Mouse (Mus musculus): ENCODE results near the gene Gm10959.
"Not testable (repeated sequence)": the region's sequence is repeated elsewhere in the genome, so short reads cannot be mapped to it uniquely, and the experiment has no call there.

Gene Gm10959

GRCm38 (mm10) chr3:122919260-122919659 is at the start of gene Gm10959:
TSS of gene Gm10959 (minus strand) at chr3:122919360.
- DNase-seq, result no peak

- DNase-seq, result no peak
Observed at GRCm38 (mm10) chr3:122968391-122968790, 49.2 kb upstream of the Gm10959 start.

GRCm38 (mm10) chr3:122964301-122964700 is 45.1 kb upstream of the Gm10959 start:
- DNase-seq, result no peak

GRCm38 (mm10) chr3:122950129-122950528 is 31.0 kb upstream of the Gm10959 start:
- DNase-seq, result no peak

GRCm38 (mm10) chr3:122943387-122943890 is 24.3 kb upstream of the Gm10959 start:
- DNase-seq, result no peak

- DNase-seq, result peak in 1 of 2 experiments; percentile 25
Observed at GRCm38 (mm10) chr3:122939215-122939614, 20.1 kb upstream of the Gm10959 start.

- not testable (repeated sequence) for DNase-seq
Observed at GRCm38 (mm10) chr3:122937176-122937575, 18.0 kb upstream of the Gm10959 start.

GRCm38 (mm10) chr3:122932466-122932865 is 13.3 kb upstream of the Gm10959 start:
- no peak for DNase-seq

GRCm38 (mm10) chr3:122929723-122930122 is 10.6 kb upstream of the Gm10959 start:
- DNase-seq, result no peak

GRCm38 (mm10) chr3:122924009-122924914 is 5.1 kb upstream of the Gm10959 start, which contains the start of gene 1810037I17Rik:
TSS of gene 1810037I17Rik (plus strand) at chr3:122924203.
- peak; percentile 91 to 95 for DNase-seq

GRCm38 (mm10) chr3:122923147-122923546 is 4.0 kb upstream of the Gm10959 start:
- no peak for DNase-seq

- no peak for DNase-seq
Observed at GRCm38 (mm10) chr3:122921676-122922527, 2.7 kb upstream of the Gm10959 start.

GRCm38 (mm10) chr3:122920572-122921435 is 1.6 kb upstream of the Gm10959 start:
- DNase-seq, result no peak

- DNase-seq, result no peak
Observed at GRCm38 (mm10) chr3:122918672-122919071, 488 bp downstream of the Gm10959 start.

GRCm38 (mm10) chr3:122916191-122916680 is 2.9 kb downstream of the Gm10959 start:
- DNase-seq, result no peak

- no peak for DNase-seq
Observed at GRCm38 (mm10) chr3:122915493-122915892, 3.7 kb downstream of the Gm10959 start.

- DNase-seq, result no peak
Observed at GRCm38 (mm10) chr3:122907841-122908240, 11.3 kb downstream of the Gm10959 start.

GRCm38 (mm10) chr3:122903746-122904433 is 15.3 kb downstream of the Gm10959 start:
- DNase-seq, result peak in 1 of 2 experiments; percentile 12

- no peak for DNase-seq
Observed at GRCm38 (mm10) chr3:122898254-122898653, 20.9 kb downstream of the Gm10959 start.

GRCm38 (mm10) chr3:122895189-122895731 is 23.9 kb downstream of the Gm10959 start:
- DNase-seq, result no peak

GRCm38 (mm10) chr3:122894772-122895171 is 24.4 kb downstream of the Gm10959 start, which contains the start of gene Fabp2:
TSS of gene Fabp2 (plus strand) at chr3:122895072.
- DNase-seq, result no peak
